Mouse (Mus musculus): ENCODE results near the gene Mknk1.

- TF ChIP-seq JUND (IDR thresholded peaks at IDR 0.05; ENCODE audit: low read depth, low read length) (no peak), POLR2AphosphoS2 (IDR thresholded peaks at IDR 0.05; ENCODE audit: low read length) (no peak)
Measured at GRCm38 (mm10) chr4:115847377-115847776, 8.4 kb downstream of the Mknk1 start.

Measured in MEL (cell line).